In the genomic region with DNA sequence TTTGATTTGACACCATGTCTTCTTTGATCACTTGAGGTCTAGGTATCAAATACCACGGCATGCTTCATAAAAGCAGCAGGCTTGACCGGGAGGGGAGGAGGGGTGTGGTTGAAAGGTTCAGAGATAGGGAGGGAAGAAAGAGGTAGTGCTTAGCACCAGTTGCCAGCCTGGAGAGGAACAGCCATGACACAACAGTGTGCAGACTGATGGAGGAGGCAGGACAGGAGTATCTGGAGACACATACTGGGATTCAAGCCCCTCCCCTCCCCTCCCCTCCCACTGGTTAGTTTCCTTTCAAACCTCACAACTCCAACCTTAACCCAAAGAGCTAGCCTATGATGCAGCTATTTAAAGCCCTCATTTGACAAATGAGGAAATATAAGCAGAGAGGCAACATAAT, we compare ENCODE assay signal across 23 mouse cellular contexts. TPM values are rescaled to one million over a fixed set of nuclear protein-coding genes. Genes with fewer than 3 reads are reported as not detected.
DNase-seq lines count a peak whose midpoint lies in the region; ATAC-seq and TF ChIP-seq lines count a peak whose summit lies in the region.
"Had no signal": no experiment of that assay in that cellular context is flagged by ENCODE, and none has a peak within 500 bp of the region (broad histone marks: within the 10 kb centered on the region; RNA-seq: fewer than 3 reads in every experiment).

No protein-coding gene starts in this region.

- ATAC-seq in hindbrain, embryonic 11.5 days (ENCODE audit: low FRiP score), result no peak
- ATAC-seq in hindbrain, embryonic 14.5 days (ENCODE audit: low FRiP score), result no peak
- ATAC-seq: forebrain, embryonic 15.5 days; intestine, embryonic 16.5 days; Patski had no signal

- DNase-seq in hindbrain, embryonic 11.5 days (ENCODE audit: low spot score), result peak; percentile 9
- DNase-seq in hindbrain, embryonic 14.5 days (ENCODE audit: low spot score), result no peak
- DNase-seq in ES-CJ7 (ENCODE audit: low read depth, low spot score), result peak; percentile 87
- DNase-seq in embryonic facial prominence, embryonic 10.5 days (ENCODE audit: low spot score), result peak; percentile 11
- no peak for DNase-seq in cerebellum, postnatal 14 days
- DNase-seq in ovary, postnatal 36 days (ENCODE audit: low spot score), result no peak
- DNase-seq: adrenal gland, adult 8-10 months; adrenal gland, postnatal 36 days; cerebellum, adult 11 months; cerebellum, adult 9-10 months; cerebellum, postnatal 36 days; gastrocnemius, postnatal 36 days; heart, adult 2 months; heart, postnatal 14 days had no signal

- no peaks in the 10 kb centered on the region for H3K36me3 ChIP-seq in hindbrain, embryonic 11.5 days (ENCODE audit: control insufficient read depth, insufficient read depth, low read length)
- no peaks in the 10 kb centered on the region for H3K36me3 ChIP-seq in hindbrain, embryonic 14.5 days (replicated peaks; ENCODE audit: control insufficient read depth, insufficient read depth)
- no peaks in the 10 kb centered on the region for H3K36me3 ChIP-seq in E14TG2a.4 (ENCODE audit: insufficient read depth, low read length)
- H3K36me3 ChIP-seq in embryonic facial prominence, embryonic 10.5 days (replicated peaks), result no peaks in the 10 kb centered on the region
- H3K36me3 ChIP-seq: embryonic facial prominence, embryonic 12.5 days; forebrain, embryonic 15.5 days; heart, embryonic 15.5 days; hindbrain, embryonic 15.5 days had no signal

- no peak overlapping the region for H3K9ac ChIP-seq in hindbrain, embryonic 11.5 days (ENCODE audit: low read depth, low read length)
- no peak overlapping the region for H3K9ac ChIP-seq in hindbrain, embryonic 14.5 days
- H3K9ac ChIP-seq: embryonic facial prominence, embryonic 12.5 days; forebrain, embryonic 15.5 days; heart, embryonic 15.5 days; hindbrain, embryonic 15.5 days had no signal

- no peaks in the 10 kb centered on the region for H3K27me3 ChIP-seq in hindbrain, embryonic 11.5 days (ENCODE audit: control insufficient read depth, insufficient read depth, low read length)
- no peaks in the 10 kb centered on the region for H3K27me3 ChIP-seq in hindbrain, embryonic 14.5 days (ENCODE audit: control insufficient read depth, insufficient read depth, low read length)
- H3K27me3 ChIP-seq in E14TG2a.4 (ENCODE audit: insufficient read depth, low read length), result no peaks in the 10 kb centered on the region
- no peaks in the 10 kb centered on the region for H3K27me3 ChIP-seq in embryonic facial prominence, embryonic 10.5 days (replicated peaks; ENCODE audit: low read depth, poor library complexity, severe bottlenecking)
- H3K27me3 ChIP-seq: CH12.LX; embryonic facial prominence, embryonic 12.5 days; forebrain, embryonic 15.5 days; heart, embryonic 15.5 days; hindbrain, embryonic 15.5 days had no signal

- H3K4me2 ChIP-seq in hindbrain, embryonic 11.5 days (replicated peaks; ENCODE audit: low read depth, low read length), result no peak overlapping the region
- no peak overlapping the region for H3K4me2 ChIP-seq in hindbrain, embryonic 14.5 days (replicated peaks)
- H3K4me2 ChIP-seq: embryonic facial prominence, embryonic 12.5 days; forebrain, embryonic 15.5 days; heart, embryonic 11.5 days; heart, embryonic 15.5 days; hindbrain, embryonic 15.5 days had no signal

- H3K4me3 ChIP-seq in hindbrain, embryonic 11.5 days (ENCODE audit: low read depth, low read length), result no peak overlapping the region
- H3K4me3 ChIP-seq in hindbrain, embryonic 14.5 days (replicated peaks; ENCODE audit: low read length), result no peak overlapping the region
- peak overlapping the region; percentile 37 for H3K4me3 ChIP-seq in E14TG2a.4 (replicated peaks; ENCODE audit: low read length)
- H3K4me3 ChIP-seq in embryonic facial prominence, embryonic 10.5 days, result no peak overlapping the region
- H3K4me3 ChIP-seq: embryonic facial prominence, embryonic 12.5 days; forebrain, embryonic 15.5 days; heart, adult 2 months; heart, embryonic 15.5 days; hindbrain, embryonic 15.5 days had no signal

- TF ChIP-seq CTCF in E14TG2a.4 (conservative IDR thresholded peaks at IDR 0.05; ENCODE audit: low read length), result no peak

- 79% methylated on average over 2 of the region's 2 CpGs for WGBS in hindbrain, embryonic 11.5 days
- 75% methylated on average over 2 of the region's 2 CpGs for WGBS in hindbrain, embryonic 14.5 days
- 63% methylated on average over 2 of the region's 2 CpGs for WGBS in embryonic facial prominence, embryonic 10.5 days

- H3K9me3 ChIP-seq in hindbrain, embryonic 11.5 days (ENCODE audit: control insufficient read depth, low read length), result no peaks in the 10 kb centered on the region
- H3K9me3 ChIP-seq in hindbrain, embryonic 14.5 days (ENCODE audit: control insufficient read depth, low read length), result no peaks in the 10 kb centered on the region
- no peaks in the 10 kb centered on the region for H3K9me3 ChIP-seq in E14TG2a.4 (ENCODE audit: low read length)
- no peaks in the 10 kb centered on the region for H3K9me3 ChIP-seq in embryonic facial prominence, embryonic 10.5 days
- H3K9me3 ChIP-seq: embryonic facial prominence, embryonic 12.5 days; forebrain, embryonic 15.5 days; heart, embryonic 15.5 days; hindbrain, embryonic 15.5 days had no signal

- no peaks in the 10 kb centered on the region for H3K4me1 ChIP-seq in hindbrain, embryonic 11.5 days (replicated peaks; ENCODE audit: control insufficient read depth, insufficient read depth, low read length)
- no peaks in the 10 kb centered on the region for H3K4me1 ChIP-seq in hindbrain, embryonic 14.5 days (replicated peaks; ENCODE audit: control insufficient read depth, insufficient read depth, low read length)
- peaks cover 81% of the 10 kb centered on the region for H3K4me1 ChIP-seq in E14TG2a.4 (replicated peaks; ENCODE audit: low read depth, low read length)
- peaks cover 6% of the 10 kb centered on the region; the same call in 1 of the 2 replicates for H3K4me1 ChIP-seq in embryonic facial prominence, embryonic 10.5 days
- H3K4me1 ChIP-seq: embryonic facial prominence, embryonic 12.5 days; forebrain, embryonic 15.5 days; heart, embryonic 15.5 days; hindbrain, embryonic 15.5 days had no signal

- no peak overlapping the region for H3K27ac ChIP-seq in hindbrain, embryonic 11.5 days (ENCODE audit: low read depth, low read length)
- H3K27ac ChIP-seq in hindbrain, embryonic 14.5 days, result no peak overlapping the region
- H3K27ac ChIP-seq in embryonic facial prominence, embryonic 10.5 days (replicated peaks), result no peak overlapping the region
- H3K27ac ChIP-seq: embryonic facial prominence, embryonic 12.5 days; forebrain, embryonic 15.5 days; heart, adult 2 months; heart, embryonic 15.5 days; hindbrain, embryonic 15.5 days had no signal

RNA-seq across cellular contexts. Expression of a gene that starts 16.0 kb away (rescaled TPM):
- 13.7 and 14.8 TPM in 2 replicates for polyA plus RNA-seq in hindbrain, embryonic 11.5 days (2014; fragmentation: Nextera tagmentation; extraction: Ambion mirVana)
- 10.6 and 11.0 TPM in 2 replicates for polyA plus RNA-seq in hindbrain, embryonic 14.5 days (2014; fragmentation: Nextera tagmentation; extraction: Ambion mirVana)
- 9.1 and 12.4 TPM in 2 replicates for polyA plus RNA-seq in embryonic facial prominence, embryonic 10.5 days (2016; fragmentation: Nextera tagmentation; extraction: Ambion mirVana)

RNA-seq across cellular contexts. Expression of a gene that starts 49.2 kb away (rescaled TPM):
- polyA plus RNA-seq in hindbrain, embryonic 11.5 days (2014; fragmentation: Nextera tagmentation; extraction: Ambion mirVana), result 3.6 and 6.0 TPM in 2 replicates
- not detected in 2 replicates for polyA plus RNA-seq in hindbrain, embryonic 14.5 days (2014; fragmentation: Nextera tagmentation; extraction: Ambion mirVana)
- 0.60 and 1.8 TPM in 2 replicates for polyA plus RNA-seq in embryonic facial prominence, embryonic 10.5 days (2016; fragmentation: Nextera tagmentation; extraction: Ambion mirVana)
- polyA plus RNA-seq: forebrain, embryonic 15.5 days; hindbrain, embryonic 15.5 days had no signal

Comparison
In these comparisons a context has a peak if more than half of its experiments do, and no peak if none do; other contexts are left out.
1. DNase-seq: peak in hindbrain, embryonic 11.5 days (single experiment), ES-CJ7 (single experiment) and embryonic facial prominence, embryonic 10.5 days (single experiment); none in hindbrain, embryonic 14.5 days (single experiment), cerebellum, postnatal 14 days (0 of 2) and ovary, postnatal 36 days (single experiment).